Mouse (Mus musculus): ENCODE data around the gene Satb1.

DNA sequence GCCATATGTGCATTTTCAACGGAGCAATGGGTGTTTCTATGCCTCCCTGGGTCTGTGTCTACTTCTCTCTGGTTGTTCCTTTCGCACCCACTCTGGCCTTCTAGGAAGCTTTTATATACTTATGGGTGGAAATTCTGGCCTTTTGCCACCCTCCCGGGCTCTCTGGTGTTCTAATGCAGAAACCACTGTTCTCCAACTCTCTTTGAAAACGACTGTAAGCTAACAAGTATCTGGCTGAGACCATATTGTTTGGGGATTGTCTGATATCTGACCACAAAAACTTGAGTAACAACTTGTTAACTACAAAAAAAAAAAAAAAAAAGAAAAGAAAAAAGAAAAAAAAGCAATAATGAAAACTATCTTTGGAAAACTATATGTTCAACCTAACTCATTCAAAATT, 73.6 kb downstream of the Satb1 start:
- TF ChIP-seq POLR2A (IDR thresholded peaks at IDR 0.05; ENCODE audit: low read depth, low read length): no peak
- no peak for TF ChIP-seq CTCF (IDR thresholded peaks at IDR 0.05; ENCODE audit: extremely low read depth, insufficient read length, insufficient replicate concordance, low read depth, low read length)

Data from small intestine, adult 2 months (tissue).